Mouse (Mus musculus): ENCODE data around the gene ccdc198. TPM values are rescaled to one million over a fixed set of nuclear protein-coding genes. Genes with fewer than 3 reads are reported as not detected.
"Not testable (repeated sequence)": the region's sequence is repeated elsewhere in the genome, so short reads cannot be mapped to it uniquely, and the experiment has no call there.

ccdc198 gene
- not detected for total RNA-seq (2022)

- no peak for DNase-seq
These were observed at the start of gene ccdc198 for GRCm38 (mm10) chr14:49245126-49245714. Gene ccdc198, minus strand, starts transcription at chr14:49245474.

DNA sequence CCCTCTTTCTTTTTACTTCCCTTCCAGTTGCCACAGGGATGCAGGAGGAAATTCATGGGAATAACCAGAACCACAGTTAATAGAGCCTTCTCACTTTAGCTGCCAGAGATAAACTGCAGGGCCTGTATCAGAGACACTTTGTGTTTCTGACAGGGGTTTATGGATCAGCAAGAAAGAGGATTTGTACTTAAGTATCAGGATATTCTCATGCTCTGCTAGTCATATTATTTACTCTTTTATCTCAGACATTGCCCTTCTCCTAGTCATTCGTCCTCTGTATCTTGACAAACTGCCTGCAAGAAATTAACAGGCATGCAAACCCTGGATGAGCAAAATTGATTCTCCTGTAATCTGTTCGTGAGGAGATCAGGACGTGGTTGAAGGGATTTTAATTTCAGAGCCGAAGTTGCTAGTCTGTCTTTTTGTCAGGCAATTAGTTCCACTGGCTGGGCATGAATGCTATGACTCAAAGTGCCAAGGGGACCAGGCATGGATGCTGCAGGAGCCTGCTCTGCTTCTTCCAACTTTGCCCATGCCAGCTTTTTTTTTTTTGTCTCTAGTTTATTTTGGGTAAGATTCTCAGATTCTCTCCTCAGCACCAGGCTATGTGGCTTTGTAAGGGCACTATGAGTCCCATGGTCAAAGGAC lies 48.7 kb upstream of the ccdc198 start:
- no peak for DNase-seq

DNA sequence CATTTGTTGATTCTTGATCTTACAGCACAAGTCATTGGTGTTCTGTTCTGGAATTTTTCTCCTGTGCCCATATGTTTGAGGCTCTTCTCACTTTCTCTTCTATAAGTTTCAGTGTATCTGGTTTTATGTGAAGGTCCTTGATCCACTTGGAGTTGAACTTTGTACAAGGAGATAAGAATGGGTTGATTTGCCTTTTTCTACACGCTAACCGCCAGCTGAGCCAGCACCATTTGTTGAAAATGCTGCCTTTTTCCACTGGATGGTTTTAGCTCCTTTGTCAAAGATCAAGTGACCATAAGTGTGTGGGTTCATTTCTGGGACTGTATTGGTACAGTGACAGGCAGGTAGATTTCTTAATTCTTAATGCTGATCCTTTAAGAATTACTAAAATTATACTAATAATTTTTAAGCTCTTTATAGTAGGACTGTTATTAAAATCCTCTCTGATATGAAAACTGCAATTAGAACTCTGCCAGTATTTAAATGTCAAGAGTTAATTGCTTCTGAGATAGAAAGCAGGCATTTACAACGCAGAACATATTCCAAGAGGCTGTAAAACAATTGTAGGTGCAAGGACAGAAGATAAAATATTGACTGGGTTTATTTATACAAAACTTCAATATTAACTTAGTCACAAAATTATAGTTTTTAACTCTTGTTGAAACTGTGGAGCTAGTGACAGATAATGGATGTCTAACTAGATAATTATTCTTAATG lies 44.9 kb upstream of the ccdc198 start:
- no peak for DNase-seq

GRCm38 (mm10) chr14:49283784-49284655 lies 38.7 kb upstream of the ccdc198 start:
- no peak for DNase-seq

- no peak for DNase-seq
These were observed 33.6 kb upstream of the ccdc198 start for GRCm38 (mm10) chr14:49278880-49279279.

DNA sequence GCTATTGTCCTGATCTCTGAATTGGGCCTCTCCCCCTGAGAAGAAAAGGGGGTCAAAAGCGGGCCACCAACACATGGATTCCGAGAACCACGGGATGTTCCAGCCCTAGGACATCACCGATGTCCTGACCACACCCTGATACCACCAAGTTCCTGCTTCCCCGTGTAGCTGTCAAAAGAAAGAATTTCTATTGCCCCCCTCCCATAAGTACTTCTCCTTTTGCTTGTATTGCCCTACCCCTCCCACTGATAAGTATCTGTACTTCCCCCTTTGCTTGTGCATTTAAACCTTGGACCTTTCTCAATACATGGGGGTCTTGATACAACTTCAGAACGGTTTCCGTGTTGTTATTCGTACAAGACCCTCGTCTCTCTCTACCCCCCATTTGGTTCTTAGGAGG lies 33.2 kb upstream of the ccdc198 start:
- not testable (repeated sequence) for DNase-seq

DNA sequence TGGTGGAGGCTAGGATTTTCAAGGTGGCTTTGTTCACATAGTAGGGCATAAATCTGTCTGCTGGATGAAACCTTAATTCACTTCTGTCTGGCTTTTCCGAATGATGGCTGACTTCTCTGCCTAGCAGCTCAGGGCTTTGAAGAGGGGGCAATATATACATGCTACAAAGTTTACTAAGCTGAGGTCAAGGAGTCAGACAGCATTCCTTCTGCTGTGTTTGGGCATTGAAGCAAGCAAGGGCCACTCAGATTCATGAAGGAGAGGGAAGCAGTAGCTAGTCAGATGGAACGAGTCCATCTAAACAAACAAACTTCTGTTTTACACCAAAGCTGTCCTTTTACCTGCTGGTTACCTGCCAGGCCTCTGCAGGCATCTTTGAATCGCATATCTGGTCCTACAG lies 32.4 kb upstream of the ccdc198 start:
- no peak for DNase-seq

- DNase-seq = no peak
These were observed 30.1 kb upstream of the ccdc198 start for GRCm38 (mm10) chr14:49275376-49275775.

- no peak for DNase-seq
These were observed 20.2 kb upstream of the ccdc198 start for GRCm38 (mm10) chr14:49265286-49266002.

- no peak for DNase-seq
These were observed 3.8 kb downstream of the ccdc198 start for GRCm38 (mm10) chr14:49241522-49241921.

DNA sequence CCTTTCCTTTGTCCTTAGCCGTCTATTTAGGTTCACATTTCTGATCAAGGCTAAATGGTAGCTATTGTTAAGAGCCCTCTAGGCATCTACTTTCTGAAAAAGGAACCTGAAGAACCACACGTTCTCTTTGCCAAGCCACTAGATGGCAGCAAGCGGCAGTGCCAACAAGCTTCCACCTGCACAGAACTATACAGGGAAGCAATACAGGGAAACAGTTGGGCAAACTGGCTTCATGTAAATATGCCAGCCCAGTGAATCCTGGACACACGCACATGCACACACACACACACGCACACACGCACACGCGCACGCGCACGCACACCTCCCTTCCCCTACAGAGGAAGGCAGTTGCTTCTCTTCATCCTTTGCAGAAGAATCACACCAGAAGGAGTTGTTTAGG lies 7.1 kb downstream of the ccdc198 start:
- peak; percentile 25 for DNase-seq

- no peak for DNase-seq
These were observed 10.3 kb downstream of the ccdc198 start for GRCm38 (mm10) chr14:49234788-49235515.

- no peak for DNase-seq
These were observed 13.4 kb downstream of the ccdc198 start for GRCm38 (mm10) chr14:49231845-49232244.

- no peak for DNase-seq
These were observed 18.3 kb downstream of the ccdc198 start for GRCm38 (mm10) chr14:49226986-49227385.

GRCm38 (mm10) chr14:49226471-49226870 lies 18.8 kb downstream of the ccdc198 start:
- no peak for DNase-seq

DNA sequence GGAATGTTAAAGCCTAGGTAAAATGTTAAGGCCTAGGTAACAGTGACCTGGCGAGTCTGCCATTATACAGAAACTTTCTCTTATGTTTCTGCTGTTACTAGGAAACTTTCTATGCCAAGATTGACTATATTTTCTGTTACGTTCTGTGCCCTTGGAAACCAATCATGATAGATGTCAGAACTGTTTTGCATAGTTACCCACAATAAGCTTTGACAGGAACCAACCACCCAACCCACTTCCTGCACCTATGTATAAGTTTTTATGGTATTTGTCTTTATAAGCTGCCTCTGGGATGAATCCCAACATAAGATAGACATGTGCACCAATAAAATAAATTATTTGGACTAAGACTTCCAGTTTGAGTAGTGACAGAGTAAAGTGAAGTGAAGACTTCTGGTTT lies 23.5 kb downstream of the ccdc198 start:
- no peak for DNase-seq

- DNase-seq = not testable (repeated sequence)
These were observed 25.7 kb downstream of the ccdc198 start for GRCm38 (mm10) chr14:49219466-49220022.

DNA sequence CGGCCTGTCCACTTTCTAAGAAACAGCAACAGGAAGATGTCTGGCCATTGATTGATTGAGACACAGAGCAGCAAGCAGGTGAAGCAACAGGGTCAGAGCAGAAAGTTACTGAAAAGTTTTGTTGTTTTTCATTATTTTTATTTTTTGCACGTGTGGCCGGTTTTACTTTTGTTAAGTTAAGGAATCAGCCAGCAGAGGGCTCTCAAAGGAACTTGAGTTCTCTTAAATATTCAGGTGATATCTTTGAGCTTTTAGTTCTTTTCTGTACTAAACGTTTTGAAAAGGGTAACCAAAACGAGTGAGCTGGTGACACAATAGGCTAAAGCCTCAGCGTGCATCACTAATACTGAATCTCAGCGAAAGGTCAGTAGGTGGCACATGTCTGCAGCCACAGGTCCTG lies 26.6 kb downstream of the ccdc198 start:
- no peak for DNase-seq

DNA sequence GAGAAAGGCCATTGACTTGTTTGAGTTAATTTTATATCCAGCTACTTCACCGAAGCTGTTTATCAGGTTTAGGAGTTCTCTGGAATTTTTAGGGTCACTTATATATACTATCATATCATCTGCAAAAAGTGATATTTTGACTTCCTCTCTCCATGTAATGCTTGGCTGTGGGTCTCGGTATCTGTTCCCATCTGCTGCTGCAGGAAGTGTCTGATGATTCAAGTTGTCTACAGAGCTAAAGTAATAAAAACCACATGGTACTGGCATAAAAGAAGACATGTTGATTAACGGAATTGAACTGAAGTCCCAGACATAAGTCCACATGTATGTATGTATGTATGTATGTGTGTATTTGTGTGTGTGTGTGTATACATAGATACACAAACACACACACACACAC lies 35.1 kb downstream of the ccdc198 start:
- DNase-seq = not testable (repeated sequence)

GRCm38 (mm10) chr14:49201073-49201778 lies 44.0 kb downstream of the ccdc198 start:
- DNase-seq = no peak
